Mouse (Mus musculus): ENCODE measurements around the gene Foxn4. TPM values are rescaled to one million over a fixed set of nuclear protein-coding genes. Genes with fewer than 3 reads are reported as not detected.

Foxn4 gene
- polyA plus RNA-seq (2012): not detected in 2 replicates

- Histone ChIP-seq H3K9me3 (ENCODE audit: control insufficient read depth, low read length) (no peaks in the 10 kb centered on the region), H3K4me1 (ENCODE audit: control insufficient read depth) (no peaks in the 10 kb centered on the region), H3K4me3 (replicated peaks) (no peak within 1 kb of the TSS), H3K36me3 (ENCODE audit: control insufficient read depth) (no peaks in the 10 kb centered on the region), H3K27me3 (ENCODE audit: control insufficient read depth) (peaks cover 63% of the 10 kb centered on the region)
- no peak for TF ChIP-seq GATA1 (IDR thresholded peaks at IDR 0.05; ENCODE audit: low read length)
- TF ChIP-seq TAL1 (IDR thresholded peaks at IDR 0.05; ENCODE audit: low read length): no peak
Observed at GRCm38 (mm10) chr5:114273693-114274402, at the start of gene Foxn4. Gene Foxn4 (minus strand): TSS chr5:114273807.

- H3K9me3 ChIP-seq (ENCODE audit: control insufficient read depth, low read length): no peaks in the 10 kb centered on the region
- H3K4me1 ChIP-seq (ENCODE audit: control insufficient read depth): no peaks in the 10 kb centered on the region
- H3K27me3 ChIP-seq (ENCODE audit: control insufficient read depth): peaks cover 9% of the 10 kb centered on the region
- TF ChIP-seq TAL1 (IDR thresholded peaks at IDR 0.05; ENCODE audit: low read length): no peak
- no peak for TF ChIP-seq GATA1 (IDR thresholded peaks at IDR 0.05; ENCODE audit: low read length)
- no peak overlapping the region for H3K4me3 ChIP-seq (replicated peaks)
- H3K36me3 ChIP-seq (ENCODE audit: control insufficient read depth): no peaks in the 10 kb centered on the region
Observed at GRCm38 (mm10) chr5:114323105-114323790, 49.6 kb upstream of the Foxn4 start.

GRCm38 (mm10) chr5:114309680-114310036, 36.1 kb upstream of the Foxn4 start:
- Histone ChIP-seq H3K27me3 (ENCODE audit: control insufficient read depth) (no peaks in the 10 kb centered on the region), H3K4me3 (replicated peaks) (no peak overlapping the region), H3K36me3 (ENCODE audit: control insufficient read depth) (no peaks in the 10 kb centered on the region), H3K9me3 (ENCODE audit: control insufficient read depth, low read length) (no peaks in the 10 kb centered on the region), H3K4me1 (ENCODE audit: control insufficient read depth) (no peaks in the 10 kb centered on the region; the same call in 1 of the 2 replicates)
- TF ChIP-seq TAL1 (IDR thresholded peaks at IDR 0.05; ENCODE audit: low read length) (no peak), GATA1 (IDR thresholded peaks at IDR 0.05; ENCODE audit: low read length) (no peak)

GRCm38 (mm10) chr5:114308765-114309679, 35.4 kb upstream of the Foxn4 start:
- H3K9me3 ChIP-seq (ENCODE audit: control insufficient read depth, low read length): no peaks in the 10 kb centered on the region
- H3K36me3 ChIP-seq (ENCODE audit: control insufficient read depth): no peaks in the 10 kb centered on the region
- H3K27me3 ChIP-seq (ENCODE audit: control insufficient read depth): no peaks in the 10 kb centered on the region
- H3K4me3 ChIP-seq (replicated peaks): no peak overlapping the region
- H3K4me1 ChIP-seq (ENCODE audit: control insufficient read depth): no peaks in the 10 kb centered on the region; the same call in 1 of the 2 replicates
- TF ChIP-seq TAL1 (IDR thresholded peaks at IDR 0.05; ENCODE audit: low read length) (no peak), GATA1 (IDR thresholded peaks at IDR 0.05; ENCODE audit: low read length) (no peak)

GRCm38 (mm10) chr5:114306496-114306895, 32.9 kb upstream of the Foxn4 start:
- no peak overlapping the region for H3K4me3 ChIP-seq (replicated peaks)
- no peaks in the 10 kb centered on the region for H3K4me1 ChIP-seq (ENCODE audit: control insufficient read depth)
- peaks cover 3% of the 10 kb centered on the region; the same call in 1 of the 2 replicates for H3K27me3 ChIP-seq (ENCODE audit: control insufficient read depth)
- TF ChIP-seq TAL1 (IDR thresholded peaks at IDR 0.05; ENCODE audit: low read length): no peak
- no peak for TF ChIP-seq GATA1 (IDR thresholded peaks at IDR 0.05; ENCODE audit: low read length)
- H3K36me3 ChIP-seq (ENCODE audit: control insufficient read depth): no peaks in the 10 kb centered on the region
- no peaks in the 10 kb centered on the region for H3K9me3 ChIP-seq (ENCODE audit: control insufficient read depth, low read length)

GRCm38 (mm10) chr5:114303166-114303565, 29.6 kb upstream of the Foxn4 start:
- Histone ChIP-seq H3K4me1 (ENCODE audit: control insufficient read depth) (no peaks in the 10 kb centered on the region), H3K27me3 (ENCODE audit: control insufficient read depth) (peaks cover 3% of the 10 kb centered on the region; the same call in 1 of the 2 replicates), H3K4me3 (replicated peaks) (no peak overlapping the region), H3K9me3 (ENCODE audit: control insufficient read depth, low read length) (no peaks in the 10 kb centered on the region), H3K36me3 (ENCODE audit: control insufficient read depth) (no peaks in the 10 kb centered on the region)
- TF ChIP-seq TAL1 (IDR thresholded peaks at IDR 0.05; ENCODE audit: low read length): no peak
- TF ChIP-seq GATA1 (IDR thresholded peaks at IDR 0.05; ENCODE audit: low read length): no peak

GRCm38 (mm10) chr5:114299883-114300610, 26.4 kb upstream of the Foxn4 start:
- TF ChIP-seq TAL1 (IDR thresholded peaks at IDR 0.05; ENCODE audit: low read length): no peak
- no peak for TF ChIP-seq GATA1 (IDR thresholded peaks at IDR 0.05; ENCODE audit: low read length)
- no peaks in the 10 kb centered on the region for H3K9me3 ChIP-seq (ENCODE audit: control insufficient read depth, low read length)
- H3K4me3 ChIP-seq (replicated peaks): no peak overlapping the region
- no peaks in the 10 kb centered on the region for H3K36me3 ChIP-seq (ENCODE audit: control insufficient read depth)
- peaks cover 2% of the 10 kb centered on the region; the same call in 1 of the 2 replicates for H3K4me1 ChIP-seq (ENCODE audit: control insufficient read depth)
- peaks cover 3% of the 10 kb centered on the region; the same call in 1 of the 2 replicates for H3K27me3 ChIP-seq (ENCODE audit: control insufficient read depth)

- H3K9me3 ChIP-seq (ENCODE audit: control insufficient read depth, low read length): no peaks in the 10 kb centered on the region
- H3K4me1 ChIP-seq (ENCODE audit: control insufficient read depth): peaks cover 2% of the 10 kb centered on the region; the same call in 1 of the 2 replicates
- no peak for TF ChIP-seq TAL1 (IDR thresholded peaks at IDR 0.05; ENCODE audit: low read length)
- no peak for TF ChIP-seq GATA1 (IDR thresholded peaks at IDR 0.05; ENCODE audit: low read length)
- H3K27me3 ChIP-seq (ENCODE audit: control insufficient read depth): peaks cover 3% of the 10 kb centered on the region; the same call in 1 of the 2 replicates
- H3K4me3 ChIP-seq (replicated peaks): no peak overlapping the region
- no peaks in the 10 kb centered on the region for H3K36me3 ChIP-seq (ENCODE audit: control insufficient read depth)
Observed at GRCm38 (mm10) chr5:114299156-114299855, 25.7 kb upstream of the Foxn4 start.

All from erythroblast, embryonic 14.5 days (primary cell).